ENCODE assay signal across 13 mouse cellular contexts in the genomic region with DNA sequence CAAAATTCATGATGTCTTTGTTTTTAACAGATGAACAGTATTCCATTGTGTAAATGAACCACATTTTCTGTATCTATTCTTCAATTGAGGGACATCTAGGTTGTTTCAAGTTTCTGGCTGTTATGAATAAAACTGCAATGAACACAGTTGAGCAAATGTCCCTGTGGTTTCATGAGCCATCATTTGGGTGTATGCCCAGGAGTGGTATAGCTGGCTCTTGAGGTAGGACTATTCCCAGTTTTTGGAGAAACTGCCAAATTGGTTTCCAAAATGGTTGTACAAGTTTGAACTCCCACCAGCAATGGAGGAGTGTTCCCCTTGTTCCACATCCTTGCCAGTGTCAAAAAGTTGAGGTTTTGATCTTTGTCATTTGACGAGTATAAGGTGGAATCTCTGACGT.
A peak's percentile ranks its signal among the peaks of the same experiment; 100 is the strongest.
DNase-seq lines count a peak whose midpoint lies in the region.
"Had no signal": no experiment of that assay in that cellular context is flagged by ENCODE, and none has a peak within 500 bp of the region (broad histone marks: within the 10 kb centered on the region; RNA-seq: fewer than 3 reads in every experiment).

No protein-coding gene starts in this region.

- peak; percentile 2 to 6 for DNase-seq in cerebellum, postnatal 10 days
- no peak for DNase-seq in cerebellum, adult 18-20 months
- DNase-seq in left cerebral cortex, postnatal 36 days (ENCODE audit: low spot score in 2 of 2) = peak; percentile 4 to 7
- no peak for DNase-seq in left cerebral cortex, postnatal 10 days (ENCODE audit: extremely low spot score in 1 of 2, low spot score in 2 of 2)
- peak; percentile 42 for DNase-seq in 3T3-L1 (ENCODE audit: low read depth, low spot score)
- DNase-seq in telencephalon, adult 2 months (ENCODE audit: low read depth, low spot score) = peak; percentile 34
- no peak for DNase-seq in heart, postnatal 14 days
- DNase-seq: adrenal gland, postnatal 14 days; cerebellum, adult 2 months; cerebellum, postnatal 14 days; embryo, embryonic 11 days; gastrocnemius, postnatal 36 days; heart, postnatal 10 days had no signal

- intact Hi-C loops in left cerebral cortex, postnatal 36 days (cut with DNase I) = no loop called here
- intact Hi-C loops in left cerebral cortex, postnatal 10 days (cut with DNase I) = no loop called here
- intact Hi-C loops in heart, postnatal 14 days (cut with DNase I) = no loop called here

Comparison
In these comparisons a context has a peak if more than half of its experiments do, and no peak if none do; other contexts are left out.
1. DNase-seq: peak in cerebellum, postnatal 10 days (2 of 2), left cerebral cortex, postnatal 36 days (2 of 2), 3T3-L1 (single experiment) and telencephalon, adult 2 months (single experiment); none in cerebellum, adult 18-20 months (0 of 2), left cerebral cortex, postnatal 10 days (0 of 2) and heart, postnatal 14 days (0 of 2).